Mouse (Mus musculus) lung, postnatal 25 days (tissue): ENCODE measurements around the gene Tec.

ENCODE experiments used
- DNase-seq: peaks from one replicate; pipeline ENCODE4 v3.0.0; 2022; ENCODE audit warnings: low spot score

The Tec gene

DNA sequence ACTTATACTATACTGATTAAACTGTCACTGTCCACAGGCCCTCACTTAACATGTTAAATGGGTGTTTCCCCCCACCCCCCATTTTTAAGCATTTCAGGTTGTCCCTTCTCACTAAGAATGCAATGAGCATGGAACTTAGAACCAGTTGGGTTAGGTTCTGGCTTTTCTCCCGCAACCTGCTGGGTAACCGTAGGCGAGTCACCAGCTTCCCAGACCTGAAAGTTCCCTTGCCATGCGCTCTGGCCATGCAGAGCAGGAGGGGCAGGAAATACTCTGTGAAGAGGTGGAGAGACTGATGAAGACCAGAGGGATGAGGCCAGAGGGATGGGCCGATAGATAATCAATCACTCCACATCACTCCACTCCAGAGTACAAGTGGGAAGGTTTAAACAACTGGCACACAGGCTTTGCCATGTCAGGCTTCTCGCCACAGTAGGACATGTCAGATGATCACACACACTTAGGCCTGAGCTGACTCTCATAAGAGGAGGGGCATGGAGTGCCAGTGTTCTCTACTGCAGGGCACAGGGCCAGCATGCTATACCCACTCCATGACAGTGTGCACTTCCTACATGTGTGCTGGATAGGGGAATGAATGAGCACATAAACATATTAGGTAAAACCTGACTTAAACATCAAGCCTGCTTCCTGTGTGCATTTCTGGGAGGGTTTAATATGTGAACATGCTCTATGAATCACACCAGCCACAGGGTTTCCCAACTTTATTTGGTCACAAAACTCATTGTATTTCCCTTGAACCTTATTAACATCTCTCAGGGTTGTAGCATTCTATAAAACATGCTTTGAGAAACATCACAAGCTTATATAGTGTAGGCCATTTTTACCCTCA is 13.9 kb downstream of the Tec start:
- DNase-seq, result no peak

DNA sequence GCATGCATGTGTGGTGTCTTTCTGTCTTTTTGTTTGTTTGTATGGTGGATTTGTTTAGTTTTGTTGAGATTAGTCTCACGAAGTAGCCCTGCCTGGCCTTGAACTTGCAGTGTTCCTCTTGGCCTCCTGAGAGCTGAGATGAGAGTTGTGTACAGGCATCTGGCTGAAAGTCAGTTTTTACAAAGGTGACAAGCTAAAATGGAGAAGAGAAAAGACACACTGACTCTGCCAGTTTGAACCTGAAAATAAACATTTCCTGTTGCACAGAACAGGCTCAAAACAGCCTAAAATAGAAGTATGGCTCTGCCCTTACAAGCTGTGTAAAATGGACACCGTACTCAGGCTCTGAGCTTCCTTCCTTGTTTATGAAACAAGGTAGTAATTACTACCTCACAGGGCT is 14.9 kb downstream of the Tec start:
- no peak for DNase-seq

DNA sequence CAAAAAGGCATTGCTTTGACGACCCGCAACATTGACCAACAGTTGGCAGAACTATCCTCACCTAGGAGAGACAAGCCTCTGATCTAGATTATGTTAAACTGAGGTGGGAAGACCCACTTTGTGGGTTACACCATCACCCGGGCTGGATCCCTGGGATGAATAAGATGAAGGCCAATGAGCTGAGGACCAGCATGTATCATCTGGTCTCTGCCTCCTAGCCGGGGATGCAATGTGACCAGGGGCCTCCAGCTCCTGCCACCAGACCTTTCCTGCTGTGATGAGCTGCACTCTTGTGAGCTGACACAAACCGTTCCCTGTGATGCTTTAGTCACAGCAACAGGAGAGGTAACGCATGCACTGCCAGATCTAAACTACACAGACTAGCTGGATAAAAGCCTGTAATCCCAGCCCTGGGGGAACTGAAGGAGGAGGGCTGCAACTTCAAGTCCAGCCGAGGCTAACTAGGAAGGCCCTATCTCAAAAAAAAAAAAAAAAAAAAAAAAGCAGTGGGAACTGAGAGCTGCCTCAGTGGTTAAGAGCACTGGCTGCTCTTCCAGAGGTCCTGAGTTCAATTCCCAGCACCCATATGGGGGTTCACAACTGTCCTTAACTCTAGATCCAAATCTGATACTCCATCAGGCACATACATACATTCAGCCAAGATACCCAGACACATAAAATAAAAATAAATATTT is 15.8 kb downstream of the Tec start:
- DNase-seq, result no peak

DNA sequence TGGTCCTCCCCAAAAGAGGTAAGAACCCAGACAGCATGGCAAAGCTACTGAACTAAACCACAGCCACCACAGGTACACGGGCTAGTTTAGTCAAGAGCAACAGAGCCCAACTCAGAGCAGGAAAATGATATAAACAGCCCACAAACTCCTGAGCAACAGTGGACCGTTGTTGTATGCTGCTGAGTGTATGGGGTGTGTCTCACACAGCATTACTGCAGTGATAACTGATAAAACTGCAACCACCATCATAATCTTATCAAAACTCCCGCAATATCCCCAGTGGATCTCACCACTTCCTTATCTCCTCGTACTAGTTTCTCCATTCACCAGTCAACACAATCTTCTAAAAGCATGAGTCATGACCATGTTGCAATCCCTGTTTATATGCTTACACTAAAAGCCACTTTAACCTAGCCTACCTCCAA is 16.6 kb downstream of the Tec start:
- DNase-seq, result peak; percentile 37

DNA sequence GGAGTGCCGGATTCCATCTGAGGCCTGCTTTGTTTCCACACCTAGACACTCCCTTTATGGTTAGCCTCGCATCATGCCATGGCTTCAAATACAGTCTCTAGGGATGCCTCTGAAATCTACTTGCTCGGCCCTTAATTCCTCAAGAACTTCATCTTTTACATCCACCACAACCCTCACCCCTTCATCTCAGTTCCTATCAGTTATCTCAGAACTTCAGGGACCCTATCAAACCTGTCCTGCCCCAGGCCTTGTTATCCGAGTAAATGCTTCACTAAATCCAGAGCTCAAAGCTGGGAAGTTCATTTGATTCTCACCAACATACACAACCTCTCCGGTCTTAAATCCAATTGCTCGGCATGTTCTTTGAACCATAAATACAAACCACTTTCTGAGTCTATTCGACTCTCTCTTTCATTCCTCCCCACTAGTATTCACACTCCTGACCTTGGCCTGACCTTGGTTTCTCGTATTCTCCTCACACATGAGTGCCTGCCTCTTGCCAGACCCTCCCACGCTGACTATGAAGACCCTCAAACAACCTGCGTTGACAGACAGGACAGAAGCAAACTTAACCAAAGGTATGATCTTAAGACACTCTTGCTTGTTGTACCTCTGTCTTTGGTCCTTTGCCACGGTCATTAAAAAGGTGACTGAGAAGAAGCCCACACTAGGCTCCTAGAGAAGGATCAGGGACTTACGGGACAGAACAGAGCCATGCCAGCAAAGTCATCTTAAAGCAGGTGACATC is 17.2 kb downstream of the Tec start:
- no peak for DNase-seq

DNA sequence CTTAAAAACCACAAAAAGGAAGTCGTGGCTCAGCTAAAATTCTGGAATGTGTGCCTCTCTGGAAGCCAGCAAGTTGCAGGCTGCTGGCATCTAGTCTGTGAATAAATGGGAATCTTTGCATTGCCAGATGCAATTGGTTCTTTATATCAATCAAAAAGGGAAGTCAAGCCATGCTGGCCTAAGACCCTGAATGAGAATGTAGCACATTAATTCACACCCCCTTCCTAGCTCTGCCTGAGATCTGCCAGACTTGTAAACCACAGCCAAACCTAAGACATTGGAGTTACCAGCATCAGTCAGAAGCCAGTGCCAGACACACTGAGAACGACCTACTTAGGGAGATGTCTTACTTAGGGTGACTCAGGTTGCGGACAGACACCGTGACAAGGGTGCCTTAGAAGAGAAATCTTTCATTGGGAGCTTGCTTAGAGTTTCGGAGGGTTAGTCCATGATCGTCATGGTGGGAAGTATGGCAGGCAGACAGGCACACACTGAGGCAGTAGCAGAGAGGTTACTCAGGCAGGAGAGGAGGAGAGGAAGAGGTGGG is 19.3 kb downstream of the Tec start:
- no peak for DNase-seq

DNA sequence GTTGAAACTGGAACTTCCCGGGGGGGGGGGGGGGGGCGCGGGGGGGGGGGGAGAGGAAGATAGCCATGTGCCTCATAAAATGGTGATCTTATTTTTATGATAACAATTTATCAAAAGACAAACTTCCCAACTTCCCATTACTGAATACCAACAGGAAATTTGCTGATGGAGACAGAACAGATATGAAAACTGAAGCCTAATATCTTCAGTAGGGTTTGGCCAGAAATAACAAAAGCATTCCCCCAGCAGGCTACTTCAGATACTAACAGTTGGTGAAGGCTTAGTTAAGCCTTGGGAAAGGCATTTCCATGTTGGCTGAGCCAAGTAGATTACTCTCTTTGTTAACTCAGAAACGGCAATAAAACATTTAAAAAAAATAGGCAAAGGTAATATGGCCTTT is 21.6 kb downstream of the Tec start:
- DNase-seq, result no peak

DNA sequence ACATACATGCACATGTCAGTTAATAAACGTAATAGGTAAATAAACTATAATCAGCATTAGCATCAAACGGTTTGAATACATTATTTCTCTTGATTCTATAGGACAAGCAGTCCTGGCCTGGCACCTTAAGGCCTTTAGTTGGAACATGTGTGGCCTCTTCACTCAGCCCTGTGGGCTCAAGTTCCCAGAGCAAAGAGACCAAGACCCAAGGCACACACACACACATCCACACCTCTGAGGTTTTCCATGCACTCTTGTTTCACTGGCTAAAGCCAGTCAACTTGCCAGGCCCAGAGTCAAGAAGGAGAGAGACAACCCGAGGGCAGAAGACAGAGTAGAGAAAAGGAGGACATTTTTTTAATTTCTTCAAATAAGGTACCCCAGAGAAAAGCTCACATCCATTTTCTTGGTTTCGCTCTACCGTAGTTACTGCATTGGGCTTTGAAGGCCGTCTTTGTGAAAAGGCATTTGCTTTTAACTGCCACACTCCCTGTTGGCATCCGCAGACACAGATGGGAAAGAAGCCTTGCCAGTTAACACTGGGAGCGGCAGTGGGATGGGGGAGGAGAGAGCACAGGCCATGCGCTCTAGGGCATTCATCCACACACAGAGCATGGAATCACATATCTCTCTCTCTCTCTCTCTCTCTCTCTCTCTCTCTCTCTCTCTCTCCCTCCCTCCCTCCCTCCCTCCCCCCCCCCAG is 22.2 kb downstream of the Tec start:
- DNase-seq, result no peak

DNA sequence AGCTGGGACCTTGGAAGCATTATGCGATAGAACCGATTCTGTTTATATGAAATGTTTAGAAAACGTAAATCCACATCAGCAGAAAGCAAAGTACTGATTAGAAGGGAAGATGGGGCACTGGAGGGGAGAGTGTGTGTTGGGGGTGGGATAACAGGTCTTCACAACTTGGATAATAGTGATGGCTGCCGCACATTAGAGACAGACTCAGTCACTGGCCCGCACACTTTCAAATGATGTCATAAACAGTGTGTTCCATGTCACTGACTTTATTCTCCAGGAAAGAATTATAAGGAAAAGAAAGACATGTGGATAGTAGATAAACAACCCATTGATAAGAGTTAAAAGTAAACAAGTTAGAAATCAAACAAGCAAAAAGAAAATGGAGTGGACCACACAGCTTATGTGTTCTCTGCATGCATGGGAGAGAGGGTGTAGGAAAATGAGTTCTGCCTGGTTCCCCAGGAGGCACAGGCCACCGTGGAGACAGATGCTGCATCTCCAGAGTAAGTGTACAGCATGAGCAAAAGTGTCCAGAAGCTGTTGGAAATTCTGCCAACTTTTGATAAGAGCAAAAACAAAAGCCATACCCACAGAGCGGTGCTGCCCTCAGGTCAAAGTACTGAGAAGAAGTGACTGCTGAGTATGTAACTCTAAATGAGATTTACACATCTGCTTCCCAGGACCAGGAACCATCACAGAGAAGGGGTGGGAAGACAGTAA is 23.3 kb downstream of the Tec start:
- DNase-seq, result no peak

DNA sequence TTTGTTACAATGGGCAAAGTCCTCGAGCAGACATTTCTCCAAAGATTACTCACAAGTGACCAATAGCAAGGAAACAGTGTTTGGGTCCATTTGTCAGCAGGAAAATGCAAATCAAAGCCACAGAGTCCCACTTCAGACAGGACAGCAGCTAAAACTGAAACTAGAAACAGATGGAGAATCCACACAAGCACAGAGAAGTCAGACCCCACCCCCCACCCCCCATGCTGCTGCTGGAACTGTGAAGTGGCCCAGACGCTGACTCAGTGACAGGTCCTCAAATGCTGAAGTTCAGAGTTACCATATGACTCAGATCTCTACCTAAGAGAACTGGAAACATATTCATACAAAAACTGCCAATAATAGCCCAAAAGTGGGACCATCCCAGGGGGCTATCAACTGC is 24.0 kb downstream of the Tec start:
- DNase-seq, result no peak

DNA sequence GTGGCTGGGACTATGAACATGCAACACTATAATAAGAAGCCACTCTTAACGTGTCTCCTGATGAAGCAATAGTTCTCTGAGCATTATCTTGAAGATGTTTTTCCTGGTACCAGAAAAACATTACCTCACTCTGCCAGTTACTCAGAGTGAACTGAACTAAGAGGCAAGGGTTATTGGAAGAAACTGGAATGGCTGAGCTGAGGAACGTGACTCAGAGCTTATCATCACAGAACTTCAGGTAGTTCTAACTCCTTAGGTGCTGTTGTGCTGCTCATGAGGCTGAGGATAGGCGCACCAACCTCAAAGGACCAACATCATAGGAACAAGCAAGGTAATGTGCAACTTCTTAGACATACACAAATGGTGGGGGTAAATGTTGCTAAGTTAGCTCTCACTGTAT is 28.6 kb downstream of the Tec start:
- no peak for DNase-seq

DNA sequence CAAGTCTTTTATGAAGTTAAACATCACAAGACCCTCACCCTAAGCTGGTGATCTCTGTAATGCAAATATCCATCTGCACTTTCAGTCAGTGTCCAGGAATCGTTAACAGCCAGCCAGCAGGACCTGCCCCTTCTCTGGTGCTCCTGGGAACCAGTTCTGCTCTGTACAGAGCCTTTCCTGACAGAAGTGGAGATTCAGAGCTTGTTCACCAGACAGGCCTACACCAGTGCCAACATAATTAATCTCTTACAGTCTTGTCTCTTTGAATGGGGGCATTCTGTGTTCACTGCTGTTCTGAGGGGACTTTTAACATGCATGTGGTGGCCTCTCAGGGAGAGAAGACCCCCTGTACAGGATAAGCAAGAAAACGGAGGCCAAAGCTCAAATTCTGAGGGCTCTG is 29.3 kb downstream of the Tec start:
- DNase-seq, result no peak

DNA sequence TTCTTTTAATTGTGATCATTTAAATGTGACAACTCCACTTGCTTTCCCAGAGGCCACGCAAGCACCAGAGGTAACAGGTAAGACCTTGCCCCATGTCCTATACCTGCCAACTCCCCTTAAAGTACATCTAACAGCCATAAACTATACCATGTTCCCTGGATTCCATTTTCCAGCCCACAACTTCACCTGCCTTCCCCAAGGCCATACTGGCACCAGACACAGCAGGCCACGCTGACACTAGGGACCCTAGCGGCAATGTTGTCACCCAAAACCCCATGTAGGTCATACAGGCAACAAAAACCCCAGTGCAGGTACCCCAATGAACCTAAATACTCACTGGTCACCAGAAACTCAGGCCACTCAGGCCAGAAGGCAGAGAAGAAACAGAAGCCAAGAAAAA is 32.6 kb downstream of the Tec start:
- DNase-seq, result no peak

DNA sequence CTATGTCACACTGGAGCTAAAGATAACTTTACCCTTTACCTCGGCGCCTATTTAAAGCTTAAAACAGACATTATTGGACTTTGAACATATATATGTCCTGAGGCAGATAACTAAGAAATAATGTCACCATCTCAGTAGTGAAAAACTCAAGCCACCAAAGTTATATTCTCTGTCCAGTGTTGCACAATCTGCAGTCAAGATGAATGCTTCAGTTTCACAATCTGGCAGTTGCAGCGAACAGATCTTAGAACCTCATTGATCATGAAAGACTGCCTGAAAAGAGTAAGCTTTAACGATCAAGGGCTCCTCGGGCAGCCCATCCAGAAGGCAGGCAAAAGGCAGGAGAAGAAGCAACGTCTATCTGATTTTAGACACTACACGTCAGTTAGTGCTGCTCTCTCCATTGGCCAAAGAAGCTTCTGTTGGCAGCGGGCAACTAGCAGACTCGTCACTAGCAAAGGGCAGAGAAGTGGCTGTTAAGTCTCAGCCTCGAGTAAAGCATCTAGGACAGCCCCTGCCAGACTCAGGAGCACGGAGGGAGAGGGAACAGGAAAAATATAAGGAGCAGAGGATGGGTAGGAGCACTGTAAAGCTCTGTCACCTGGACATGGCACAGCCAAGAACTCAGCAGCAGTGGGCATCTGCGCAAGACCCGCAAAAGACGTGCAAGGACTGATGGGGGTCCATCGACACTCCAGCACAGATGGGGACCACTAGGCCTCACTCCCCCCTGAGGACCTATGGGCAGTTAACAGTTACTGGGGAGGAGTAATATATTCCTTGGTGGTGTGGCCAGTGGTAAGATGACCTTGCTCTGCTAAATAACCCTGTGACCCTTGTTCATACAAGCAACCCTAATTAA is 35.1 kb downstream of the Tec start:
- no peak for DNase-seq

DNA sequence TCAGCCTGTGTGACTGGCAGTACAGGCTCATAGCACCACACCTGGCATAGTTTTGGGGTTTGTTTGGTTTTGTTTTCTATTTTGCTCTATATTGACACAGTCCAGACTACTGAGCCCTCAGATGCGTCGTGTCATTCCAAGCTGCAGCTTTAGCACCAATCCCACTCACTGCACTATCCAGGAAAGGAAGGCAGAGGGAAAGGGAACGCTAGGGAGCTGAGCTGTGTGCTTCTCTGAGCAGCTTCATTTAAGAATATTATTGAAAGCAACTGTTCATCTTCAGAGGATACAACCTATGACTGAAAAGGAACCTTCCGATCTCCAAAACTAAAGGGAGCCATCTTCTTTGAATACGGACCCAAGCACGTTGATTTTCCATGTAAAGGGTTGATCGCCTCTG is 36.1 kb downstream of the Tec start:
- DNase-seq, result no peak

DNA sequence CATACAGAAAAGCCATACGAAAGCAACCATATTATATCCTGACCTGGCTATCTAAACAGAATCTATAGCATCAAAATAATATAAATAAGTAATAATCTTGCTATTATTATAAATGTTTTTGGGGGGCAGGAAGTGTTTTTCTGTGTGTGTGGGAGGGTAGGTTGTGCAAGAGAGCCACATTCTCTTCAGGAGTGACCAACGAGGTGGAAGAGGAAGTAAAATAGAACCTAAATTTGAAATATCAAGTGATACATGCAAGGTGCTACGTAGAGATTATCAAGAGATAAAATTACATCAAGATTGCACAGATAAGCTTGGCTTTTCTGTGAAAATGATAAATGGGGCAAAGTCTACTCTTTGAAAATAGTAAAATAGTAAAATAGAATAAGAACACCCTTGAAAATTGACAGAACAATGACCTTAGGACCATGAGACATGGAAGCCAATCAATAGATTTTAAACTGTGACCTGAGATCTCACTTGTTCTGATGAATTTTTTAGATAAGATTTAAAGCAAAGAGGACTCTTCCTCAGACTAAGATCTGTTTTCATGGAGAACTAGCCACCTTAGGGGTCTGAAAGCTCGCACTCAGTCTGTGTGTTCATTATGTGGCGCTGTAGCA is 37.2 kb downstream of the Tec start:
- DNase-seq, result no peak

DNA sequence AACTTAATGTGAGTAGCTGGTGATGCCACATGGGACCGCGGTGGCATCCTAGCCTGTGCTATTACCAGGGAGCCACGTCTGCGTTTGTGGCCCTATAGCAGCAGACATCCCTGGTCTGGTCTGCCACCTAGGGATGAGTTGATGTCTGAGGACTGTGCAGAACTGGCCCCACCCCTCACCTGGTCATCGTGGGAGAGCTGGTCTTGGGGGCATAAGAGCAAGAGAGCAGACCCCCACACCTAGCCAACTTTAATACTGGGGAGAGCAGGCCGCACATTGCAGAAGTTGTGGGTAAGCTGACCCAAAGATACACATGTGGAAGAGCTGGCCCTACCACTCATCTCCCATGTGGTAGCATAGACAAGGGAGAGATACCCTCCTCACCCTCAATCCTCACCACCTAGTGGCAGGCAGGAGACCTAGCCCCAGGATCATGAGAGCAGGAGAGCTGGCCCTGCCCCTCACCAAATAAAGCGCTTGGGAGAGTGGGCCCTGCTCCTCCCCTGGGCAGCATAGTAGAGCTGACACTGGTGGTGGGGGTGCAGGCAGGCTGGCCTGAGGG is 38.7 kb downstream of the Tec start:
- DNase-seq, result no peak

DNA sequence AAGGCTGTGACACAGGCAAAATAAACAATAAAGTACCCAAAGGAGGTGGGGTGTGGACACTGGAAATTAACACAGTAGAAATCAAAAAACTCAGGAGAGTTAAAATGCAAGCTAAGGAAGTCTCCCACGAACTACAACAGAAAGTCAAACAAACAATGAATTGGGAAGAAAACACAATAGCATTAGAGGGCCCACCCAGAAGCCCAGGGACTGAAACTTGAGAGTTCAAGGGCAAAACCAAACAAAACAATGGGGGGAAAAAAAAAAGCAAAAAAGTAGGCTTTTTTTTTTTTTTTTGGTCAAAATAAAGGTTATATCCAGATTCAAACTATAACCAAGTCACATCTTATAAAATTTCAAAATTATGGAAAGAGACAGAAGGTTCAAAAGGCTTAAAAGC is 39.9 kb downstream of the Tec start:
- no peak for DNase-seq

DNA sequence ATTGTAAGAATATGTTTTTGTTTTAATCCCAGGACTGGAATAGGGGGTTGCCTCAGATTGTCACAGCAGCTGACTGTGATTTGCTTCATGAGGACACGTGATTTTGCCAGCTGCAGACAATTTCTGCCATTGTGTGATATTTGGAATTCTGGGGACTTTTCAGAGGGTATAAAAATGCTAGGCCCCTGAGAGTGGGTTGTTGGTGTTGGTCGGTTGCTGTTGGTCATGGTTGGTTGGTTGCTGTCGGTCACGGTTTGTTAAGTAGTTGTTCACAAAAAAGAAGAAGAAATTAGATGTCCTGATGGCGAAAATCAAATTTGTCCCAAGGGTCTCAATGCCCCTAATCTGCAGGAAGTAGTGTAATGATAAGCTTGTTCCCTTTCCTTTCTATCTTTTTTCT is 40.8 kb downstream of the Tec start:
- no peak for DNase-seq

DNA sequence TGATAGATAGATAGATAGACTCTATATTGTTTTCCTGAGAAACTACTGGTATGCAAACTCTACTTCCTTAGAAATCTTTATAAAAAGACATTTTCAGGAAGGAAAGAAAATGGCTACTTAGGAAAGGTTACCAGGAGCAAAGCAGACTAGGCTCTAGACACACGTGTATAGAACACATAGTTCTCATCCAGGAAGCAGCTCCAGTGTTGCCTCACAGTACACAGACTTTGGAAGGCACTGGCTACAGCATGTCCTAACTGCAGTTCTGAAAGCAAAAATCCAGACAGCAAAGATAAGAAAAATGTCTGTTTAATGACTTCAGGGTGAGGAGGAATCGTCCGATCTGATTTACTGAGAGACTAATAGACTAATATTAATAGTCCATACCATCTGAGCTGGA is 41.8 kb downstream of the Tec start:
- DNase-seq, result no peak
